Mouse (Mus musculus): ENCODE results near the gene Adig. TPM values are rescaled to one million over a fixed set of nuclear protein-coding genes. Genes with fewer than 3 reads are reported as not detected.

Adig gene
- total RNA-seq, 2 experiments from 2014 or later: 157 to 196 TPM

DNA sequence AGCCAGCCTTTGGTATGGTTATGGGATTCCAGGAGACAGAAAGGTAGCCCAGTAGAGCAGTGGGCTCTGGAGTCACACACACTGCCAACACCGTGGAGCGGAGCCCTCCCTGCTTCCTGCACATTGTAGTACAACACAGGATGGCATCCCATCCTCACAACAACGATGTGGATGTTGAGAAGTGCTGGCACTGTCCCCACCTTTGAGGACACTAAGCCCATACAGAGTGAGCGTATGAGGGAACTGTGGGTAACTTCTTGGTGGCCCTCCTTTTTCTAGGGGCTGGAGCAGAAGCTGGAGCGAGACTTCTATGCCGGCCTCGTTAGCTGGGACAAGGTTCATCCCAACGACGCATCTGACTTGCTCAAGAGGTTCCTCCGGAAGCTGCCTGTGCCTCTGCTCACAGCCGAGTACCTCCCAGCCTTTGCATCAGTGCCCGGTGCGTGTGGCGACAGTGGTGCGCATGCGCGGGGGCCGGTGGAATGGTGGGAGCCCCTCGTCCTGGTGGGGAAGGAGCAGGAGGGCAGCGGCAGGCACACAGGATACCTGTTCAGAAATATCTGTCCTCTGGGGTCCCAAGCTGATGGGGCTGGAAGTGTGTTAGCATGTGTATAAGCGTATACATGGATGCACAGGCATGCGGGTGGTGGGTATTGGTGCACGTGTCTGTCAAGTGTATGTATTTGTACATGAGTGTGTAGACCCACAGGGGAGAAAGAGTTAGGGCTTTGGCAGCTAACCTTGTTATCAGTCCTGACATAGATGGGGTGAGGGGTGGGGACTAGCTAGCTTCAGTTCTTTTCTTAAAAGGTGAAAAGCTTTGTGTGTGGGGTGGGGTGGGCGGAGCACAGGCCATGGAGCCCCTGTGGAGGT, 37.3 kb downstream of the Adig start:
- DNase-seq: no peak

DNA sequence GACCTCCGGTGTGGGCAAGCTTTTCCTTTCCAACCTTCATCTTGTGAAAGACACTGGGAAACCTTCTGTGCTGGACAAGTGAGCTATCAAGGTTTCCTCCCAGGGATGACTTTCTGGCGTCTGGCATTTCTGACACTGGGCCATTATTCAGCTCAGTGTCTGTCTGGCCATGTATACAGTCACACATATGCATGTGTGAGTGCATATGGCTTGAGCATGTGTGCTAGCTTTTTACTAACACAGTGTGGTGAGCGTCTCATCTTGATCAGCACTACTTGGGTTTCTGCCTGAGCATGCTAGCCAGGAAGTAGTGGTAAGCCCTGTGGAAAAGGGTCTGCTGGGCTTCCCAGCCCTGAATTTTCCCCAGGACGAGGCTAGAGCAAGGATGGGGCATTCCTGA, 38.9 kb downstream of the Adig start:
- no peak for DNase-seq

DNA sequence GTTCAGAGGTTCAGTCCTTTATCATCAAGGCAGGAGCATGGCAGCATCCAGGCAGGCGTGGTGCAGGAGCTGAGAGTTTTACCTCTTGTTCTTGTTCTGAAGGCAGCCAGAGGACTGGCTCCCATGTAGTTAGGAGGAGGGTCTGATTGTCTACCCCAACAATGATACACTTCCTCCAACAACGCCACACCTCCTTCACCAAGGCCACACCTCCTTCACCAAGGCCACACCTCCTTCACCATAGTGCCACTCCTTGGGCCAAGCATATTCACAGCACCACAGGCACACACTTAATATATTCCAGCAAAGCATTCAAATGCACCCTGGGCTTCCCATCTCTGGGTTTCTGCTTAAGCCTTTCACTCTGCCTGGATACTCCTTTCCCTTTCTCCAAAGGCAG, 42.9 kb downstream of the Adig start:
- DNase-seq: no peak

DNA sequence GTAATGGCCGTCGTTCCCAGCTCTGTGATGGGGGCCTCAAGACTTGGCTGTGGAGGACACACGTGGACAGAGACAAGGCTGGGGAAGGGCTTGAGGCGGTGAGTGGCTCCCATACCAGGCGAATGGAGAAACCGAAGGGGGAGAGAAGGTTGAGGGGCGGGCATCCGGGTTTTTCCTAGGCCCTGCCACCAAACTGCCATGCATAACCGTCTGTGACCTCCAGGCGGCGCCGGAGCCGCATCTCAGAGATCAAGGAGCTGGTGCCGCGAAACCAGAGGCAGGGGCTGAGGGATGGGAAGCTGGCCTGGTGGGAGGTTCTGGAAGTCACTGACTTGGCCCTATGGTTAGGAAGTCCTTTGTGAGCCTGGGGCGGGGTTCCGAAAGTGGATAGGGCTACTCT, 44.3 kb downstream of the Adig start:
- peak; percentile 84 for DNase-seq

DNA sequence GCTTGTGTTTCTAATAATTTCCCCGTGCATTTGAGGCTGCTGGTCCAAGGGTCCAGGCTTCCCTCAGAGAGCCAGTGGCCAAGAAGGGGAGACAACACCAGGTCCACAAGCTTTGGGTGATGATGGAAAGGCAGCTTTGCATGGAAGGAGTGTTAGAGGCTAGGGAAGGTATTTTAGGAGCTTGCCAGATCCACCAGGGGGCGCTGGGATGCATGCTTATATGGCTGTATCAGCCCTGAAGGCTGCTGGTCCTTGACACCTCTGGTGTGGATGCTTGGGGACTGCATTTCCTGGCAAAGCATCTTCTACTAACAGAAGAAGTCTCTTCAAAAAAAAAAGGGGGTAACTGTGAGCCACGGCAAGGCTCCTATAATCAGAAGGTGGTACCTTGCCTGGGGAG, 47.7 kb downstream of the Adig start:
- peak; percentile 89 for DNase-seq

DNA sequence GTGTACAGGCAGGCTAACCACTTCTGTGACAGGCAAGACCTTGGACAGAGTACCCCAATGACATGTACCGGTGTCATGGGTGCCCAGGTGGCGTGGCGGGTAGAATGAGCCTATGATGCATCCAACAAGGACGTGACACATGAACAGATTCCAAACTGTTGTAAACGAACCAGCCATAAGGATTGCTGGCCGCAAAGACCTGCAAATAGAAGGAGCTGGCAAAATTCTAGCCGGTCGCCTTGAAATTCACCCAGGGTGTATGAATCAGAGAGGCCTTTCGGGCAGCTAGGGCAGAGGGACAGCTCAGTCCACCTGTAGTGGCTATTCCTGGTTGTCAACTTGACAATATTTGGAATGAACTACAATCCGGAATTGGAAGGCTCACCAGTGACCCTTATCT, 52.0 kb downstream of the Adig start:
- peak; percentile 28 for DNase-seq

DNA sequence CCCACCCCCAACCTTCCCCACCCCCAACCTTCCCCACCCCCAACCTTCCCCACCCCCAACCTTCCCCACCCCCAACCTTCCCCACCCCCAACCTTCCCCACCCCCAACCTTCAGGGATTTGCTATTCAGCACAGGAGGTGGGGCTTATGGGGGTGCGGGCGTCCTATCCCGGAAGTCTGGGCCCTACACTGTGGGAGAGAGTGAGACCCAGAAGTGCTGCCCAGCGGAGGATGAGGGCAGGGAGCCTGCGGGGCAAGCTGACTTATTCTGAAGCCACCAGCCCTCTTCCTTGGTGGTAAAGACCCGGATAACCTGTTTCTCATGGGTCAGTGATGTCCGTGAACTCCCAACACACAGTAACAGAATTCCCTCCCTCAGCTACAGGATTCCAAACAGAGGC, 52.8 kb downstream of the Adig start:
- peak; percentile 58 for DNase-seq

DNA sequence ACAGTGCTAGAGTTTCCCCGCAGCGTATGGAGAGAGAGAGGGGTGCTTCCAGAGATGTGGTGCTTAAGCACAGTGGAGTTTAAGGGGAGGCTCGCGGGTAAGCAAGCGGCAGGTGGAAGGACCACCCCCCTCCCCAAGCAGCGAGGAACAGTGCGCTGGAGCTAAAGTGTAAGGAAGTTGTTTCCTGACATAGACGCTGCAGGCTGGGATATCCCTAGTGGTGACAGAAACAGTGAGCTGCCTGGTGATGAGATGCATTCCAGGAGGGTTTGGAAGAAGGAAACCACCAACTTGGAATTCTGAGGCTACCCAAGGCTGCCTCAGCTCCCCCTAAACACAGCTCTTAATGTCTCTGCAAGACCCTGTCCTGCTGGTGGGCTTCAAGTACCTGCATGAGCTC, 53.4 kb downstream of the Adig start:
- no peak for DNase-seq

DNA sequence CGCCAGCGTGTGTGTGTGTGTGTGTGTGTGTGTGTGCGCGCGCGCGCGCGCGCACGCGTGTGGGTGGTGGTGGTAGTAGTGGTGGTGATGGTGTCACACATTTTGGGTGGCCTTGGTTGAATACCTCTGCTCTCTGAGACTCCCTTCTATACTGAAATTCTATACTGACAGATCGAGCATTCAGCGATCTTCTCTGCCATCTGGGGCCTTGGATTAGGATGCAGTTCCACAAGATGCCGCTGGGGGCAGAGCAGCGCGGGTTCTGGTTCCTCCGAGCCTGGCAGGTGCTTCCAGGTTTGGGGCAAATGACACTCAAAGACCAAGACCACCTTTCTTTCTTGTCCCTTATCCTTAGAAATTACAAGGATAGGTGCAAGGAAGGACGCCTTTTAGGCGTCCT, 53.8 kb downstream of the Adig start:
- DNase-seq: peak; percentile 85

DNA sequence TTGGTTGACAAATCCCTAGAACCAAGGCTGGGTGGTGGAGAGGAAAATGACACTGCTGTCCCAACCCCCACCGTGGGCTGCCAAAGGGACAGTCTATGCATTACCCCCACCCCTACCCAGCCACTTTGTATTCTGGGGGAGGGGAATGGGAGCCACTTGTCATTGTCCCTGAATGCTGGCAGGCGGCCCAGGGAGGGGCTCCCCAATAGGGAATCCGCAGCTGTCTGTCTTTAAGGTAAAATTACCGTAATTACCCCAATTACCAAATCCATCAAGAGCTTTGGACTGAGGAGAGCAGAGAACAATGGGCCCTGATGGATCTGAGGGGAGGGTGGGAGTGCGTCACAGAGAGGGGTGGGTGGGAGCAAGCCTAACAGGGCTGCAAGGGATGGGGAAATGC, 54.3 kb downstream of the Adig start:
- no peak for DNase-seq

Other genes starting within 250 kb of the Adig start
- not detected for gene Bpi, start 244.5 kb upstream of the Adig start, total RNA-seq (2021)
- gene Lbp, start 196.1 kb upstream of the Adig start, total RNA-seq (2021): 10 to 100 TPM; 33.3 to 70.2 TPM
- 10 to 100 TPM in 1 of 2 experiments, 1 to 10 TPM in 1; 3.6 to 15.0 TPM for gene Snhg11, start 127.0 kb upstream of the Adig start, total RNA-seq (2021)
- 10 to 100 TPM; 33.7 to 42.1 TPM for gene Ralgapb, start 92.8 kb upstream of the Adig start, total RNA-seq (2021)
- gene Arhgap40, start 10.2 kb downstream of the Adig start, total RNA-seq (2021): not detected
- gene Slc32a1, start 108.2 kb downstream of the Adig start, total RNA-seq (2021): not detected
- gene Actr5, start 122.3 kb downstream of the Adig start, total RNA-seq (2021): 10 to 100 TPM; 10.7 to 12.7 TPM
- gene Ppp1r16b, start 162.8 kb downstream of the Adig start, total RNA-seq (2021): 10 to 100 TPM; 14.4 to 17.2 TPM